Mouse (Mus musculus) spleen, adult 10 weeks (tissue): ENCODE measurements around the gene Car5b. TPM values are rescaled to one million over a fixed set of nuclear protein-coding genes. Genes with fewer than 3 reads are reported as not detected.

ENCODE experiments used
- polyA plus RNA-seq: library from polyadenylated mRNA; stranded (reverse); fragments of 350-450 nt; fragmentation: Illumina TruSeq; extraction: RNeasy Lipid Tissue Mini Kit (QIAGEN cat#74804); gene quantifications from one replicate; pipeline ENCODE4 v1.2.3, GENCODE M21; 2015; ENCODE audit warnings: low replicate concordance; ENCODE audit not compliant: insufficient read depth

Car5b gene
- polyA plus RNA-seq = 1.3 TPM

DNA sequence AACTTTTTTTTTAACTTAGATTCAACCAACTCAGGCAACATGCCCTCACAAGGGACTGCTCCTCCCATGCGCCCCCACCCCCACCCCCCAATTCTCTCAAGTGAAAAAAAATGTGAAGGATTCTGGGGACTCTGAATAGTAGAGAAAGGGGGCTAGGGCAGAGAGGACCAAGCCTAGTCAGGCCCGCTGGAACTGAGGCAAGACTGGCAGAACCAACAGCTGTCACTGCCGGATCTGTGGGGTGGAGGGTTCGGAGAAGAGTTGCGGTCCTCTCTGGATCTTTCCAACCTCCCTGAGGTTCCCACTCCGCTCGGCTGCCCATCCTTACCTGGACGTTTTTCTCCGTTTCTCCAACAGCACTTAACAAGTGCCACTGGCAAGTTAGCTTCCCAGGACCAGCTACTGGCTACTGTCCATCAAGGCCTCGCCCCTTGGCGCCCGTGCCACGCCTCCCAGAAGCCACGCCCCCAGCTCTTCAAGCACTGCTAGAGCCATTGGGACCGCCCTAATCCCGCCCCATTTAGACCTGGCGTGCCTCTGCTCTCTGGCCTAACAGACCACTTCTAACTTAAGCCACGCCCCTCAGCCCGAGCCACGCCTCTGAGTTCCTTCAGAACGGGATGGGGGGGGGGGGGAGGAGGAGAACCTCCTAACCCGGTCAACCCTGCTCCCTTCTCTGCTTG lies at the start of gene Car5b:
Gene Car5b, minus strand, starts transcription at position 391 of the 683 bp plus-strand sequence.

GRCm38 (mm10) chrX:164076040-164076775 lies 48.4 kb upstream of the Car5b start, which contains the start of gene Siah1b:
Siah1b (minus strand) TSS chrX:164076493.

DNA sequence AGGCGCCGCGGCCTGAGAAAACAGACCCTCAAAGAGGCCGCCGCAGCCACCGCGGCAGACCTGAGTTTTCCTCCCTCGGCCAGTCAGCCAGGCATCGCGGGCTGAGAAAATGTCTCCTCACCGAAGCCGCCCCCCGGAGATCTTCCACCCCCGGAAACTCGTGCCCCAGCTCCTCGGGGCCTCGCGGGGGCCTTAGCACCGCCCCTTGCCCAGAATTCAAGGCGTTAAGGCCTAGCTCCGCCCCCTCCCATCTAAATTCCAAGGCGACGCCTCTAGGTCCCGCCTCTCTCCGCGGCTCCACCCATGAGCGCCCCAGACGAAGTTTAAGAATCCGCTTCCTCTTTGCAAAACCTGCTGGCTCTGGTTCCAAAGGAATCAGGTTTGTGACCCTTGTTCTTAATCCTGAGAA lies 69.3 kb downstream of the Car5b start, which contains the start of gene Zrsr2:
Gene Zrsr2, minus strand, starts transcription at position 195 of the 409 bp plus-strand sequence.

Other genes with a start within 250 kb of the Car5b start
- gene Ap1s2, start 119.0 kb downstream of the Car5b start, polyA plus RNA-seq = 56.5 TPM
- gene Zrsr2, start 69.3 kb downstream of the Car5b start, polyA plus RNA-seq = 56.9 TPM
- gene Siah1b, start 48.5 kb upstream of the Car5b start, polyA plus RNA-seq = 5.3 TPM
- 0.98 TPM for gene Cltrn, start 60.8 kb upstream of the Car5b start, polyA plus RNA-seq
- gene Ace2, start 111.3 kb upstream of the Car5b start, polyA plus RNA-seq = 0.14 TPM
- gene Bmx, start 230.2 kb upstream of the Car5b start, polyA plus RNA-seq = 1.3 TPM
- 1.7 TPM for gene Pir, start 241.4 kb upstream of the Car5b start, polyA plus RNA-seq